Mouse (Mus musculus) right cerebral cortex, adult 18-20 months (tissue): ENCODE data around the gene B4galnt1.

Experiments
- DNase-seq: peaks from one replicate; pipeline ENCODE4 v3.0.0; 2022; ENCODE audit warnings: mixed read lengths

The B4galnt1 gene

DNA sequence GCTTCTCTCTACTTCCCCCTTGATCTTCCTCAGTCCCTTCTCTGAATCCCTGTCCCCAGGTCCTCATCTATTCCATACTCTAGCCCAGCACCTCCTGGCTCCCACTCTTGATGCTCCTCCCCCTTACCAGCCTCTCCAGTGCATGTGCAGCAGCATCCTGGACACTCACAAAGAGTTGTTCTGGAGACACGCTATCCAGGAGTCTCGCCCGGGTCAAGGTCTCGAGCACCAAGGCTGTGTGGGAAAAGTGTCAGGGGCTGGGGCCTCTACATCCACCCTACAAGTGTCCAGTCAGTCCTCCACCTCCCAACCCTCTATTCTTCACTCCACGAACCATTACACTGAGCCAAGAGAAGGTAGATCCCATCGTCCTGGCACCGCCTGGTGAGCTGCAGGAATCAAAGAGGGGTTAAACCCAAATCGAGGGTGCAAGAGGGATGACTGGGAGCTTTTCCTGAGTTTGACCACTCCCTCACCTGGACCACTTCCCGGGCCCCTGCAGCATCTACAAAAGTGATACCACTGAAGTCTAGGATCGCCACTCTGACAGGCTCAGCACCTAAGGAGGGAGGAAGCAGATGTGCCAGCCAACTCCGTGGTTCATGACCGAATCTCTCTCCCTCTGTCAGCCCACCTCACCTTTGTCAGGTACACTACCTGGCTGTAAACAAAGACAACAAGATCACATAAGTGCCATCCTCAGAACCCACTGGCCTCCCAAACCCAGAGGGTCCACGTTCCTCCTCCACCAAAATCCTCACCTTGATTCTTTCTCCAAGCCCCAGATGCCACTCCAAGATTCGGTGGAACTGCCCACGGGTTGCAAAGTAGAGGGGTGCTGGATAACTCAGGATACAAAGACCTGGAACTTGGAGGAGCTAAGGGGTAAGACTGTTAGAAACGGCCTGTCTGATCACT, 8.4 kb downstream of the B4galnt1 start:
- no peak for DNase-seq

DNA sequence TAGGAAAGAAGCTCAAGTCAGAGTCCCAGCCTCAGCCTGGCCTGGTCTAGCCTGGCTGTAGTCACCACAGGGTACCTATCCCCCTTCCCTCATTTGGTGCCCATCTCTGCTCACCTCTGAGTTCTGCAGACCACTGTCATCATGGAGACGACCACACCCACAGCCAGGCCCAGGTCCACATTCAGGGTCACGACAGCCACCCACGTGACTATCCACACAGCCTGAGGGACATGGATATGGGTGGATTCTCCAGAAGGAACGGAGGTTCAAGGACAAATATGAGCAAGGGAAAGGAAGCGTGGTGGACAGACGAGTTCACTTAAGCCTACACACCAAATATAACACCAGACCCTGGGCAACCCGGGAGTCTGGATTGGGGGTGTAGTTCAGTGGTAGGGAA, 9.1 kb downstream of the B4galnt1 start:
- DNase-seq, result no peak

DNA sequence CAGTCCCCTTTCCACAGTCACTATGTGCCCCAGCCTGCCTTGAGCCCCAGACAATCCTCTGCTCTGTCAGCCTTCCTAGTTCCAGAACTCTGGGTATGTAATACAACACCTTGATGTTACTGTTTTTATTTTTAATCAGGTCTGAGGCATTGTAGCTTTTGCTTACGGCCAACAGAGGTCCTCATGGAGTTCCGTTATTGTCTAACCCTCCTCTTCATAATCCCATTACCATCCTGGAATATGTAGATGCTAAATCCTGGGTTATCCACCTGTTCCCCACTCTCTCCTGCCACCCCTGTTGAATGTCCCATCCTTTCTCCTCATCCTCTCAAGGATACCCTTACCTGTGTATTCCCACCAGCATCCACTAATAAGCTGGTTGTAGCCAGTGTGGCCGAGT, 11.2 kb downstream of the B4galnt1 start:
- DNase-seq, result no peak

DNA sequence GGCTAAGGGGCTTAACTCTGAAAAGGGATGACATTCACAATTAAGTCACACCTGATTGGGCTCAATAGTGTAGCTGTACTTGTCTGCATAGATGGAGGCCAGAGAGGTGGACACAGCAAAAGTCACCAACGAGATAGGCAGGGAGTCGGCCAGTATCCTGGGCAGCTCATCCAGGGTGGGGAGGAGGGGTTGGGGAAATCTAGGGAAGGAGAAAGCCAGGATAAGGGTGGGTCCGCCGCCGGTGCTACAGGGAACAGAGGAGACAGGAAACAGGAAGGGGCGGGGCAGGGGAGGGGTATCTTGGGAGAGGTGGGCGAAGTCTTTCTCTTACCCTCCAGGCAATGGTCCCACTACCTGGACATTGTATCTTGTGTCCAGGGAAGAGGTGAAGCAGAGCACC, 11.7 kb downstream of the B4galnt1 start:
- no peak for DNase-seq

DNA sequence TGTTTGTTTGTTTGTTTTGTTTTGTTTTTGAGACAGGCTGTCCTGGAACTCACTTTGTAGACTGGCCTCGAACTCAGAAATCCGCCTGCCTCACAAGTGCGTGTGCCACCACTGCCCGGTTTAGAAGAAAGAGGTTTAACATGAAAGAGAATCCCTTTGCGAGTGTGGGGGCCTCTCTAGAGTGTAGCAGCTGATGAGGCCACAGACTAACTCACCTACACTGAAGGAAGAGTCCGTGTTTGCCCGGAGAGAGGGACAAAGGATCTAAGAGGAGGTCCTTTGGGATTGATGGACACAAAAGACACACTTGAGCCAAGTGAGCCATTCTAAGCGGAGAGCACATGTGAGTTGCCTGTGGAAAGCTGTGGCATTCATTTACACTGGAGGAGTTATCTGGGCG, 12.2 kb downstream of the B4galnt1 start:
- no peak for DNase-seq

DNA sequence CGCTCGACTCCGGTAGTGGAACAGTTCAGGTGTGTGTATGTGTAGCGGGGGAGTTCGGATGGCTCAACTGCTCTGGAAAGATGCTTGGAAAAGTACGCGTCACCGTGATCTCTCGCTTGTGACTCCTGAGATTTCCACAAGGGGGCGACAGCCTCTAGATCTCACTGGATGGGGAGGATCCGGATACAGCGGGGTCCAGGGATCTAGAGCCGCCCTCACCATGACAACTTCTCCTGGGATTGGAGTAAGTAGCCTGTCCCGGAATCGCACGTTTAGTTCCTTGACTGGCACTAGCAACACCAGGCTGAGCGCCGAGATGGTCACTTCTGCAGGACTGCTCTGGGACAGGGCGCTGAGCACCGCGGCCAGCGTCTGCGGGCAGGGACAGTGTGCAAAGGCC, 12.7 kb downstream of the B4galnt1 start:
- DNase-seq, result peak; percentile 77

DNA sequence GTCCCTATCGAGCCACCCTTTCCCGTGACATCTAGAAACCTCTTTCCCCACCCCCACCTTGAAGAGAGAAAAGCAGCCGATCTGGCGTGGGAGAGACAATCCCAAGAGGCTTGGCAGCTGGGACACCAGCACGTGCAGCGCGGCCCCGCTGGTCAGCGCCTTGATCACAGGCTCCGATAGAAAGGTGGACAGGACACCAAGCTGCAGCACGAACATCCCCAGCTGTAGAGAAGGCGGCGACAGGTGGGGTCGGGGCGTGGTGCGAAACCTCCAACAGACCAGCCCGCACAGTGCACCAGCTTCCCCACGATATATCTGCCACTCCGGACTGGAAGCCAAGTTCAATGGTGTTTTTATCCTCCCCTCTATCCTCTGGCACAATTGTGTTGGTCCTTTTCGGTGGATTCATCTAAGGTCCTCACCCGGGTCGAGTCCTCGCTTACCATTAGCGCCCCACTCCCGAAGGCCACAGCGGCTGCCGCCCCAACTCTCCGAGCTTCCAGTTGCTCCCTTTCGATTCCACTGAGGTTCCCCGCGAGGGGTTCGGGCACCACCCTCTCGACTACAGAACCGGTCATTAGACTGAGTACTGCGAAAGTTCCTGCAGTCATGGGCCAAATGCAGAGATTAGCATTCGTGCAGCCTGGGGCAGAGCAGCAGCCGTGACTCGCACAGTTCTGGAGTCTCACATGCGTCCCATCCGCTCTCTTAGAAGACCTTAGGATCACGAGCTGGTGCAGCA, 13.4 kb downstream of the B4galnt1 start:
- no peak for DNase-seq

DNA sequence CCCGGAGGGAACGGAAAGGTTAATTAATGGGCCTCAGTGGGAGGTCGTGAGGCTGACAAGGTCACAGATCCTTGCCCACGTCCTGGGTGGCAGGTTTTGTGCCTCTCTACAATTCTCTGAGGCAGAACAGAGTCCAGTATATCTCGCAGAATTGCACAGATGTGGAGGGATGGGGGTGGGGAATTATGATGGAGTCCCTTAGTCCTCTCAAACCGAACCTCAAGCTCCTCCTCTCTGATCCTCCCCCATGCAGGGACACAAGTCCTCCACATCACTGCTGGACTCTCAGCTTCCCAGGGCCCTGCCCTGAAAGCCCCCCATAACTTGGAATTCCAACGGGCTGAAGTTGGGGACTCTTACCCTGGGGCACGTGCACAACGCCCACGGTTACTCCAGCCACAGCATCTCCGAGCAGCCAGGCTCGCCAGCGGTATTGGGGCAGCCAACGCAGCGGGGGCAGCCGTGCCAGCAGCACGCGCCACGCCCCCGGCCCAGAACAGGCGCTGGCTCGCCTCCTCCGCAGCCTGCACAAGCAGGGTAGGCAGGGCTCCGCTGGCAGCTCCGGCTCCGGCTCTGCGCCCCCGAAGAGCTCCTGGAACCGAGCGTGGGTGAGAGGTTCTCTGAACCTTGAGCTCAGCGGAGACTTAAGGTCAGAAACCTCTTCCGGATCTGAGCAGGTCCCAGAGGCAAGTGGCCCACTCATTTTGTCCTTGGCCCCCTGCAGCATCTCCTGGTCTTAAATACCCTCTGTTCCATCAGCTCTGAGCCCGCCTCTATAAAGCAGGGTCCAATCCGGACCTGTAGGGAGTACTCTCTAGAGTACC, 15.1 kb downstream of the B4galnt1 start, which contains the start of gene Slc26a10:
TSS of gene Slc26a10 (minus strand) at position 775 of the 824 bp plus-strand sequence.
- DNase-seq, result peak; percentile 80

DNA sequence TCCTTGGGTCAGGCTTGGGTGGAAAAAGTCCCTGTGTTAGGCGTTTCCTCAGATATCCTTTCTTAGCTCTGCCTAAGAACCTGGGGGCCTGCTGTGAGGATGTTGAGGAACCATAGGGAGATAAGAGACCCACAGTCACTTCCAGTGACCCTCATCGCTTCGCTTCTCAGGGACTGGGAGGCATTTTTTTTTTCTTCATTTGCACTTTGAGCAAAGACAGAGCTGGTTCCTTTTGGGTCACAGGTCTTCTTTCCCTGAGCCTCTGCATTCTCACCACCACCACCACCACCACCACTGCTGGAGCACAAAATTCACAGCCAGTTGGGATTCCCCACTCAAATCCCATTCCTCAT, 15.6 kb downstream of the B4galnt1 start:
- DNase-seq, result no peak

DNA sequence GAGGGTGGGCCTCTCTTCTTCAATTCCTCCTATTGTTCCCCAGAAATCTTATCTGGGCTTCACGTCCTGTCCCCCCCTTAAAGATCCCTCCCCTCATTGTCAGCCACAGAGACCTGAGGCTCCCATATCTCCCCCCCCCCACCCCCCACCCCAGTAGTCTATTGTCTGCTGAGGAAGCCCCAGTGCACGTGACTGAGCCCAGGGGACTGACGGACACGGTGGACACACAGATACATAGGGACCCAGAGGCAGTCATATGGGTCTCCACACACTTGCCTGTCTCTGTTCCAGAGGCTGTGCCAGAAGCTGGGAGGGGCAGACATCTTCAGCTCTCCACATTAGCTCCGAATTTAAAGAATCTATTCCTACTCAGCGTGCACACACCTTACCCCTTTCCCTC, 16.5 kb downstream of the B4galnt1 start:
- no peak for DNase-seq

DNA sequence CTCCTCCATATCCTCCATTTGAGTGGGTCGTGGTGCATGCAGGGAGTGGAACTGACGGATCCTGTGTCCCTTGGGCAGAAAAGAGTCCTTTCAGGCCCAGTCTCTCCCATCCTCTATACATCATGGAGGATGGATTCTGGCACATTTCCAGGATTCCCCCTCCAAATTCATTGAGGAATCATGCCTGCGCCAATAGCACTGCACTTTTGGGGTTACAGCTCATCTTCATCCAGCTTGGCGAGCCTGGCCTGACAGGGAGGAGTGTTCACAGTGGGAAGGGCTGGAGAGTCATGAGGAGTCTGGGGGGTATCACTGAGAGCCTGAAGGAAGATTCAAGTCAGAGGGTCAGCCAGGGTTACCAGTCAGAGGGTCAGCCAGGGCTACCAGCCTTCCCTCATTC, 17.6 kb downstream of the B4galnt1 start:
- no peak for DNase-seq

DNA sequence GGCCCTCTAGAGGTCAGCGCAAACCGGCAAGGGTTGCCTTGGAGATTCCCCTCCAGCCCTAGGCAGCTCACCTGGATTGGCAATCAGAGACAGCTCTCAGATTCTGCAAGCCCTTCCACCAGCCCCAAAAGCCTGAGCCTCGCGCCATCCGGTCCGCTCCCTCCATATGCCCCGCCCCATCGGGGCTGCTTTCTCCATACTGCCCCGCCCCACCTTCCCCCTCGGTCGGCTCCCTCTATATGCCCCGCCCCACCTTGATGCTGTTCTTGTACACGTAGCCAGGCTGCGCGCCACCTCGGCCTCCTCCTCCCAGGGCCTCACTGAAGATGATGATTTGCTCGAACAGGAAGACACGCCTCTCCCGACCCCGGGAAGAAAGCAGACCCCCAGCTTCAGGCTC, 18.7 kb downstream of the B4galnt1 start:
- no peak for DNase-seq

DNA sequence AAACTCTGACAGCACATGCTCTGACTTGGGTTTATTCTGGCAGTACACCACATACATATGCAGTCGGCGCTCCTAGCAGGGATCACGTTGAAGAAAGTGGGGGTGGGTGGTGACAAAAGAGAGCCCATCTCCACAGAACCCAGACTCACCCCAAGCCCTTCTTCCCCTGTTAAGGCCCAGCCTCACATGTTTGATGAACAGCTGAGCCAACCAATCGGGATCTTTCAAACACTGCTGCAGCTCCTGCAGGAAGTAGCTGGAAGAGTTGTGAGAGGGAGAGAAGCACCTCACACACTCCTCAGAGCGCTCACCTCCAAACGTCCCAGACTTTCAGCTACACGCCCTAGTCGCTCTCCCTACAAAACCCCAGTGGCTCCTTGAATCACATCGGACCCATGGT, 20.1 kb downstream of the B4galnt1 start:
- peak; percentile 51 for DNase-seq

DNA sequence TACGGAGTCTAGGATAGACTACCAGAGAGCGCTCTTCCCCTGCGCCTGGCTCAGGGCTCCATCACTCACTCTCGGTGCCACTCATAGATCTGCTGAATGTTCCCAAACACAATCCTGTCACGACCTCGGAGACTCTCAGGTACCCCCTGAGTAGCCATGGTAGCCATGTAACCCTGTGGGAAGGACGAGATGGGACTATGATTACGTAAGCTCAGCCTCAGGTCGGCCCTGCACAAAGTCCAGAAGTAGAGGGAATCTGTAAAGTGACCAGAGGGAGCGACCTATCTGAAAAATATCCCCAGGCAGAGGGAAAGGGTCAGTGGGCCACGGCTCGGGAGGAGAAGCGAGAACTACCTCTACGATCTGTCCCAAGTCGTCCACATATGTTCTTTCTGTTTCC, 20.5 kb downstream of the B4galnt1 start:
- DNase-seq, result no peak

DNA sequence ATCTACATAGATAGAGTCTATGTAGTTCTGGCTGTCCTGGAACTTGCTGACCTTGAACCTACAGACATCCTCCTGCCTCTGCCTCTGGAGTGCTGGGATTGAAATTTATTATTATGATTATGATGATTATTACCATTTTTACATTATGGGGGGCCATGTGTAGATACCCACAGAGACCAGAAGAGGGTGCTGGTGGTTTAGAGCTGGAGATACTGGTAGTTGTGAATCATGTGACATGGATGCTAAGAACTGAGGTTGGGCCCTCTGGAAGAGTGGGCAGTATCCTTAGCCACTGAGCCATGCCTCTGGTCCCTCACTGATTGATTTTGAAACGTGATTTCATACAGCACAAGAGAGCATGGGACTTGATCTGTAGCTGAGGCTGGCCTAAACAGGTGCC, 21.4 kb downstream of the B4galnt1 start:
- no peak for DNase-seq

DNA sequence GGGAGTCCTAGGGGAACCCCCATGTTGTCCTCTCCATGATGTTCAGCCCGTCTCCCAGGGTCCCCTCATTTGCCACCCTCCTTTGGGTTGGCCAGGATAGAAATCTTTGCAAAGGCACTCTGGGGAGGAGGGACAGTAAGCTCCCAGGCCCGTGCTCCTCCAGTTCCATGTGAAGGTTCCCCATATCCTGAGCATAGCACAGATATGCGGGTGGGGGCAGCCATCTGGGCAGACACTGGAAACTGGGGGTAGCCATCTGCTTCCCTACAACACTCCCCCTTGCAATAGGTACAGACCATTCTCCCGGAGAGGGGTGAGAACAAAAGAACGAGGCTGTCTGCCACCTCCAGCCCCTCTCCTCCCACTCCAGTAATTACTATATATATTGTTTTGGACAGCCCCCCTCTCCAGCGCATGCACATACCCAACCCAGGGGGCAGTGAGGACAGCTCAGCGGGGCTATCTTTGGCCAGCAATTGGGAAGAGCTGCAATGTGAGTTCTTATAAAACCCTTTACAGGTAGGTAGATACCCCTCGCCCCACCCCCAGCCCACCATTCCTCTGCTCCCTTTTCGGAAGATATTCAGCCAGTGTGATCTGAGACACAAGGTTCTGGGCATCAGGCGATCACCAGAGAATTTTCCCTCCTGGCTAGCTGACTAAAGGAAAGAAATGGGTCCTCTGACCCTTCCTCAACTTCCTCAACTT, 22.5 kb downstream of the B4galnt1 start:
- peak; percentile 85 for DNase-seq

DNA sequence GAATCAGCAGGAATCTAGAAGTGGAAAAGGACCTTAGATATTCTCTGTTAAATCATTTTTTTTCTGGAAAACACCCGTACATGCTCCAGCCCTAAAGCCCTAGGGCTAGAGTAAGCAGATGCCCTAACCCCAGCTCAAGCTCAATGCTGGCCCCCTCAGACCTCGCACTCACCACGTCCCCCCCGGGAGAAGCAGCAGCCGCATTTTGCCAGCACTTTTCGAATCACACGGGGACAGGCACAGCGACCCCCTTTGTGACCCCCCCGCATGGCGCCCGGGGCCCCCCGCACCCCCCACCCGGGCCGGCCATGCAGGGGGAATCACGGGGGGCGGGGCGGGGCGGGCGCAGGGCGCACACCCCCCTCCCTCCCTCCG, 23.0 kb downstream of the B4galnt1 start:
- no peak for DNase-seq

DNA sequence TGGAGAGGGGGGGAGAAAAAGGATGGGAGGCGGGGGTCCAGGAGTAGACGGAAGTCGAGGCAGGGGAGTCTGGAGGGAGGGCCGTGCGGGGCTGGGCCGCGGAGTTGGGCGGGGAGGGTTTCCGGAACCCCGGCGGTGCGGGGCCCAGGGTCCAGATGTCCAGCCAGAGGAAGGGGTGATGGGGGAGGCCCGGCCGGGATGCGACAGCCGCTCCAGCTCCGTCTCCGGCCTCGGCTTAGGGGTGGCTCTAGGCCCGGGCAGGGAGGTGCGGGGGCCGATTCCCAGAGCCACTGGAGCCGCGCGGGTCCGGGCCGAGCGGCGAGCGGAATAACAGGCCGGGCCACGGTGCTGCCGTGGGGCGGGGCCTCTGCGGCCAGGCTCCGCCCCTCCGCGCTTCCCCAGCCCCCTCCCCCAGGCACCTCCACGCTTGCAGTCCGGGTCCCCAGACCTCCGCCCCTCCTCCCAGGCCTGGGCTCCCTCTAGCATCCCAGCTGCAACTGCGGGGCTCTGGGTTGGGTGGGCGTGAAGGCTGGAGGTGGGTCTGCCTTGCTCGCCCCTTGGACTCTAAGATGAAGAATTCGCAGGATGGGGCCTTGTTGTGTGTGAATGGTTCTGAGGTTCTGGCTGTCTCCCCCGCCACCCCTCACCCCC, 23.6 kb downstream of the B4galnt1 start:
- no peak for DNase-seq

DNA sequence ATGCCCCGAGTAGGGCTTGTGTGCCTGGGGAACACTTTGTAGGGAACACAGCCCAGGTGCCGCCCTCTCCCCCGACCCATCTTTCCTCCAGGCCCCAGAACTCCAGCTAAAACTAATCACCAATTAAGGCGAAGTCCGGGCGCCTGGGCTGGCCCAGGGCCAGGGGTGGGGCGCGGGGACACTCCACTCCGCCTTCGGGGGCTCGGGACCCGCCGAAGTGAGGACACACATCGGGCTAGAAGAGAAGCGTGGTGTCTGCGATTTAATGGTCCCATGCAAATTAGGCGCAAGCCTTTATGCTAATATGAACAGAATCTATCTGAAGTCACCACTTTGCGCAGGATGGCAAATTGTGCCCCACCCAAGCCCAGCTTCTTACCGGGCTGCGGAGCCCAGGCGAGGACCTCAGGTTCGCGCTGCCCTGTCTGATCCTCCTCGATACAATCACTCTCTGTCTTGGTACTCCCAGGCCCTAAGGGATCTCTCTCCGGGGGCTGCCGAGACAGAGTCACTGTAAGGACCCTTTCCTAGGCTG, 24.2 kb downstream of the B4galnt1 start:
- no peak for DNase-seq

DNA sequence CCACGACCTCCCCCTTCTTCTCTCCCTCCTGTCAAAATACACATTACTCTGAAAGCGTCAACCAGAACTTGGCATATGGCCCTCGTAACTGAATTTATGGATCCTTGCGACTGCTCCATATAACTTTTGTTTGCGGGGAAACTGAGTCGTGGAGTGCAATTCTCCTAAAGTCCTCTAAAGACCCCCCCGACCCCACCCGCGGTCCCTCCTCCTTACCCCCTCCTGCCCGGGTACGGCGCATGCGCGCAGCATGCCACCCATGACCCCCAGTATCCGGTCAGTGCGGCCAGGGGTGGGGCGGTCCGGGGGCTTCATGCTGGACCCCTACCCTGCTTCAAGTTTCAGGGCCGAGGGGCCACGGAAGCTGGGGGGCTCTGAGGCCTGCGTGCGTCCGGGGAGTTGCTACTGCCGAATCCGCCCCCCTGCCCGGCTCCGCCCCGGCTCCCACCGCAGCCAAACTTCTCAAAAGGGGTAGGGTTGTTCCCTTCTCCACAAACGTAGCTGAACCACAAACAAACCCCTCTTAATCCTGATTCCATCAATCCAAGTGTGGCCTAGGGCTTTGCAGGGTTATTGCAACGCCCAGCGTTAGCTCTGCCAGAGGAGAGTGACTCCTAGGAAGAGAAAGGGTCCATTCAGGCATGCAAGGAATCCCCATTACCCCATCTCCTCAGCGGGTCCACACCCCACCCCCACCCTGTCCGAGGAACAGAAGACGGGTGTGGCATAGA, 24.8 kb downstream of the B4galnt1 start, which contains the start of gene Arhgef25:
TSS of gene Arhgef25 (minus strand) at position 433 of the 731 bp plus-strand sequence.
- DNase-seq, result no peak
